Mouse (Mus musculus) liver, postnatal 0 days (tissue): ENCODE measurements around the gene Fbxo41.

Experiments
- CTCF ChIP-seq: sonication (generic); IDR thresholded peaks from 2 replicates; pipeline ENCODE4 v1.5.1; 2016; ENCODE audit warnings: antibody characterized with exemption, low read depth
- EP300 ChIP-seq: IDR thresholded peaks from 2 replicates; pipeline ENCODE4 v1.6.1; 2016; ENCODE audit warnings: antibody characterized with exemption, low read depth, mild to moderate bottlenecking

DNA sequence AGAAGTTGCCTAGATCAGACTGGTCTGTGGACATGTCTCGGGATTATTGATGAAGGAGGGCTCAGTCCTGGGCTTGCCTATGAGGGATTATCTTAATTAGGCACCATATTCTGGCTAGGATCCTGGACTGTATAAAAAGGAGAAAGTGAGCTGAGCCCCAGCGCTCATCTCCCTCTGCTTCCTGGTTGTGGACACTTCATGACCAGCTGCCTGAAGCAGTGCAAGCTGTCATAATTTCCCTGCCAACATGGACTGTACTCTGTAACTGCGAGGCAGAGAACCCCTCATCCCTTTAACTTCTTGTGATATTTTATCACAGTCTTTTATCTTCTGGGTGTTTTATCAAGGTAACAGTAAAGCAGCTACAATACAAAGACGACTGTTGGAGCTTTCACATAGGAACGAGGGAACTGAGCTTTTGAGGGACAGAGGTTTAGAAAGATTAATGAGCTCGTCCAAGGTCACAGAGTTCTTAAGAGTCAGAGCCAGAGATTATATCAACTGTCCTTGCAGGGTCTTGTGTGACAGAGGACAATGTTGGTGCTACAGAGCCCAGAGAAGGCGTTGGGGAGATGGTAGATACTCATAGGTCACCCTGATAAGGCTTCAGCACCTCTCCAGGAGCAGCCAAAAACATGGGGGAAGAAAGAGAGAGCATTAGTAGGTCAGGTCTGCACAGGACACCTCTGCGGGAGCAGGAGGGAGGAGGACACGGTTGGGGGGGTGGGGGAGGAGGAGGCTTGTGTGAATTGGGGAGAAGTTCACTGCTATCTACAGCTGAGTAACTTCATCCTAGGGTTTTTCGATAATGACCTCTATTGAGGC is 40.8 kb upstream of the Fbxo41 start:
- TF ChIP-seq CTCF = no peak
- TF ChIP-seq EP300 = no peak
